Mouse (Mus musculus) myocyte (in vitro differentiated cells): ENCODE results near the gene Asl.

Experiments
- TCF3 ChIP-seq: IDR thresholded peaks from one replicate; pipeline ENCODE4 v1.6.1; 2011; ENCODE audit warnings: low read depth, control low read depth; ENCODE audit not compliant: insufficient read length
- USF1 ChIP-seq: IDR thresholded peaks from one replicate; pipeline ENCODE4 v1.6.1; 2011; ENCODE audit warnings: low read depth, mild to moderate bottlenecking, control low read depth, moderate library complexity

DNA sequence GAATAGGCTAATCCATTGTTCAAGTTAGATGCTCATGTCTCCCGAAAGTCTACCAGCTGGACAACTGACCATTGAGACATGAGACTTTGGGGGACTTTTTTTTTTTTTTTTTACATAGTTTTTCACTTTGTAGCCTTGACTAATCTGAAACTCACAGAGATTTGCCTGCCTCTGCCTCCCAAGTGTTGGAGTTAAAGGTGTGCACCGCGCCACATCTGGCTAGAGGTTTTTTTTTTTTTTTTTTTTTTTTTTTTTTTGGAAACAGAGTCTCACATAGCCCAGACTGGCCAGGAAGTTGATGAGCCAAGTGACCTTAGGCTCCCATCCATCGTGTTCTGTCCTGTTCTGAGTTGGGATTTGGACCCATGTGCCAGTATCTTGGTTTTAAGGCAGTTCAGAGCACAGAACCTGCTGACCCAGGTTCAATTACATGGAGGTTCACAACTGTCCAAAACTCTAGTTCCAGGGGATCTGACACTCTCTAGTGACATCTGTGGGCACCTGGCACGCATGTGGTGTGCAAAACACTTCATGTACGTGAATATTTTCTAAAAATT, 20.9 kb downstream of the Asl start:
- TF ChIP-seq USF1 (no peak), TCF3 (no peak)
